29 mouse cellular contexts compared by ENCODE assay signal in genomic region chr16:4945415-4945814, GRCm38 (mm10). TPM values are rescaled to one million over a fixed set of nuclear protein-coding genes. Genes with fewer than 3 reads are reported as not detected.
DNase-seq lines count a peak whose midpoint lies in the region; ATAC-seq and TF ChIP-seq lines count a peak whose summit lies in the region.
"Had no signal": no experiment of that assay in that cellular context is flagged by ENCODE, and none has a peak within 500 bp of the region (broad histone marks: within the 10 kb centered on the region; RNA-seq: fewer than 3 reads in every experiment).

No protein-coding gene starts in this region.

- H3K4me1 ChIP-seq in liver, adult 2 months (ENCODE audit: control insufficient read depth, insufficient read depth, low read length): peaks cover 15% of the 10 kb centered on the region
- 0 out of 2 replicates have a peak, but pooled peaks cover 2% of the 10 kb centered on the region for H3K4me1 ChIP-seq in liver, embryonic 11.5 days (replicated peaks; ENCODE audit: control insufficient read depth, insufficient read depth, low read length)
- H3K4me1 ChIP-seq in liver, embryonic 16.5 days (ENCODE audit: control insufficient read depth, low read depth, low read length): no peaks in the 10 kb centered on the region; the same call in 1 of the 2 replicates
- peaks cover 12% of the 10 kb centered on the region for H3K4me1 ChIP-seq in liver, postnatal 0 days (ENCODE audit: insufficient read depth)
- 0 out of 2 replicates have a peak, but pooled peaks cover 2% of the 10 kb centered on the region for H3K4me1 ChIP-seq in hindbrain, embryonic 14.5 days (replicated peaks; ENCODE audit: control insufficient read depth, insufficient read depth, low read length)

- TF ChIP-seq CTCF in liver, adult 2 months (IDR thresholded peaks at IDR 0.05; ENCODE audit: low read depth, low read length): peak; percentile 65
- TF ChIP-seq CTCF in liver, postnatal 0 days (IDR thresholded peaks at IDR 0.05; ENCODE audit: low read depth): peak; percentile 37

- 21% methylated on average over 4 of the region's 4 CpGs for WGBS in liver, adult 2 months
- 72% methylated on average over 4 of the region's 4 CpGs for WGBS in liver, embryonic 11.5 days
- 56% methylated on average over 4 of the region's 4 CpGs for WGBS in liver, embryonic 16.5 days (ENCODE audit: insufficient replicate concordance)
- WGBS in liver, postnatal 0 days (ENCODE audit: insufficient replicate concordance): 47% methylated on average over 4 of the region's 4 CpGs
- 88% methylated on average over 4 of the region's 4 CpGs for WGBS in hindbrain, embryonic 14.5 days

- H3K9ac ChIP-seq in liver, adult 2 months (ENCODE audit: low read depth, low read length): no peak overlapping the region
- no peak overlapping the region for H3K9ac ChIP-seq in liver, embryonic 11.5 days (ENCODE audit: low read depth, low read length)
- H3K9ac ChIP-seq in liver, embryonic 16.5 days (ENCODE audit: low read depth, low read length): no peak overlapping the region
- H3K9ac ChIP-seq in liver, postnatal 0 days (replicated peaks): no peak overlapping the region
- no peak overlapping the region for H3K9ac ChIP-seq in hindbrain, embryonic 14.5 days
- H3K9ac ChIP-seq: embryonic facial prominence, embryonic 13.5 days; embryonic facial prominence, embryonic 15.5 days; forebrain, embryonic 12.5 days had no signal

- H3K27me3 ChIP-seq in liver, adult 2 months (ENCODE audit: control insufficient read depth, insufficient read depth, low read length): no peaks in the 10 kb centered on the region
- no peaks in the 10 kb centered on the region for H3K27me3 ChIP-seq in liver, embryonic 11.5 days (replicated peaks; ENCODE audit: control insufficient read depth, insufficient read depth, low read length)
- H3K27me3 ChIP-seq in liver, embryonic 16.5 days (ENCODE audit: control insufficient read depth, insufficient read depth, low read depth, low read length): no peaks in the 10 kb centered on the region
- H3K27me3 ChIP-seq in liver, postnatal 0 days (ENCODE audit: insufficient read depth, low read length): no peaks in the 10 kb centered on the region
- no peaks in the 10 kb centered on the region for H3K27me3 ChIP-seq in hindbrain, embryonic 14.5 days (ENCODE audit: control insufficient read depth, insufficient read depth, low read length)
- H3K27me3 ChIP-seq: embryonic facial prominence, embryonic 13.5 days; embryonic facial prominence, embryonic 15.5 days; forebrain, embryonic 12.5 days had no signal

- H3K9me3 ChIP-seq in liver, embryonic 11.5 days (ENCODE audit: control insufficient read depth, low read length): no peaks in the 10 kb centered on the region
- no peaks in the 10 kb centered on the region for H3K9me3 ChIP-seq in liver, embryonic 16.5 days (replicated peaks; ENCODE audit: control insufficient read depth, low read length)
- no peaks in the 10 kb centered on the region for H3K9me3 ChIP-seq in liver, postnatal 0 days (ENCODE audit: low read length)
- no peaks in the 10 kb centered on the region for H3K9me3 ChIP-seq in hindbrain, embryonic 14.5 days (ENCODE audit: control insufficient read depth, low read length)
- H3K9me3 ChIP-seq: embryonic facial prominence, embryonic 13.5 days; embryonic facial prominence, embryonic 15.5 days; forebrain, embryonic 10.5 days; forebrain, embryonic 12.5 days had no signal

- H3K4me3 ChIP-seq in liver, adult 2 months (ENCODE audit: insufficient read depth, low read depth, low read length): no peak overlapping the region
- H3K4me3 ChIP-seq in liver, embryonic 11.5 days (ENCODE audit: low read depth, low read length): no peak overlapping the region
- H3K4me3 ChIP-seq in liver, embryonic 16.5 days (ENCODE audit: low read depth, low read length): no peak overlapping the region
- no peak overlapping the region for H3K4me3 ChIP-seq in liver, postnatal 0 days (ENCODE audit: low read depth, low read length)
- H3K4me3 ChIP-seq in hindbrain, embryonic 14.5 days (replicated peaks; ENCODE audit: low read length): no peak overlapping the region
- H3K4me3 ChIP-seq: embryonic facial prominence, embryonic 13.5 days; embryonic facial prominence, embryonic 15.5 days; erythroblast, embryonic 14.5 days; forebrain, embryonic 10.5 days; forebrain, embryonic 12.5 days had no signal

- no peak overlapping the region for H3K4me2 ChIP-seq in liver, embryonic 11.5 days
- H3K4me2 ChIP-seq in liver, embryonic 16.5 days (ENCODE audit: low read depth, low read length): no peak overlapping the region
- no peak overlapping the region for H3K4me2 ChIP-seq in liver, postnatal 0 days (ENCODE audit: low read depth, low read length)
- H3K4me2 ChIP-seq in hindbrain, embryonic 14.5 days (replicated peaks): no peak overlapping the region
- H3K4me2 ChIP-seq: embryonic facial prominence, embryonic 13.5 days; embryonic facial prominence, embryonic 15.5 days; forebrain, embryonic 12.5 days had no signal

- no peak for TF ChIP-seq POLR2A in liver, adult 2 months (IDR thresholded peaks at IDR 0.05; ENCODE audit: extremely low read depth, insufficient read depth, low read length)

- TF ChIP-seq EP300 in liver, postnatal 0 days (IDR thresholded peaks at IDR 0.05; ENCODE audit: low read depth): no peak

- H3K79me2 ChIP-seq in liver, adult 2 months (ENCODE audit: control insufficient read depth, insufficient read depth, low read length): no peaks in the 10 kb centered on the region

- no peak for ATAC-seq in liver, embryonic 11.5 days (replicated peaks; ENCODE audit: low FRiP score)
- peak; percentile 59 for ATAC-seq in liver, embryonic 16.5 days (ENCODE audit: low read depth)
- peak; percentile 64 for ATAC-seq in liver, postnatal 0 days
- ATAC-seq in hindbrain, embryonic 14.5 days (ENCODE audit: low FRiP score): no peak
- no peak for ATAC-seq in frontal cortex, adult (ENCODE audit: low TSS enrichment)
- ATAC-seq: forebrain, embryonic 14.5 days; forebrain, embryonic 16.5 days had no signal

- peaks cover 6% of the 10 kb centered on the region for H3K36me3 ChIP-seq in liver, adult 2 months (ENCODE audit: control insufficient read depth, insufficient read depth, low read length)
- H3K36me3 ChIP-seq in liver, embryonic 11.5 days (ENCODE audit: control insufficient read depth, insufficient read depth, low read length): peaks cover 52% of the 10 kb centered on the region
- H3K36me3 ChIP-seq in liver, embryonic 16.5 days (ENCODE audit: control insufficient read depth, insufficient read depth): peaks cover 26% of the 10 kb centered on the region
- H3K36me3 ChIP-seq in liver, postnatal 0 days (replicated peaks; ENCODE audit: insufficient read depth, low read length): peaks cover 52% of the 10 kb centered on the region
- H3K36me3 ChIP-seq in hindbrain, embryonic 14.5 days (replicated peaks; ENCODE audit: control insufficient read depth, insufficient read depth): peaks cover 92% of the 10 kb centered on the region

- peak overlapping the region; percentile 34; the same call in 1 of the 2 replicates for H3K27ac ChIP-seq in liver, adult 2 months (replicated peaks; ENCODE audit: insufficient read depth, low read depth, low read length)
- H3K27ac ChIP-seq in liver, embryonic 11.5 days (ENCODE audit: low read depth, low read length): no peak overlapping the region
- 0 out of 2 replicates have a peak overlapping the region, but pooled peaks have one; percentile 20 for H3K27ac ChIP-seq in liver, embryonic 16.5 days (ENCODE audit: low read length)
- H3K27ac ChIP-seq in liver, postnatal 0 days (ENCODE audit: low read depth): no peak overlapping the region
- no peak overlapping the region for H3K27ac ChIP-seq in hindbrain, embryonic 14.5 days
- H3K27ac ChIP-seq: embryonic facial prominence, embryonic 13.5 days; embryonic facial prominence, embryonic 15.5 days; forebrain, embryonic 10.5 days; forebrain, embryonic 12.5 days had no signal

- DNase-seq in liver, adult 2 months (ENCODE audit: extremely low read depth, low read depth, low spot score): peak; percentile 89
- DNase-seq in liver, embryonic 11.5 days (ENCODE audit: low spot score): no peak
- no peak for DNase-seq in liver
- DNase-seq in liver, postnatal 0 days: peak; percentile 33
- no peak for DNase-seq in hindbrain, embryonic 14.5 days (ENCODE audit: low spot score)
- DNase-seq: adrenal gland, adult 8-10 months; adrenal gland, postnatal 25 days; cerebellum, adult 11 months; cerebellum, adult 18-20 months; cerebellum, adult 8-10 months; cerebellum, adult 9-11 months; cerebellum, postnatal 14 days; cerebellum, postnatal 36 days; embryo, embryonic 11 days had no signal

RNA-seq across cellular contexts. Expression of gene Nudt16l1, which starts 6.9 kb away (rescaled TPM):
- 12.2 and 16.2 TPM in 2 replicates for total RNA-seq in liver, adult 2 months (2014; rRNA removed)
- polyA plus RNA-seq in liver, adult 2 months (2012; rRNA removed): 53.5 and 57.0 TPM in 2 replicates
- polyA plus RNA-seq in liver, embryonic 11.5 days (2014; fragmentation: Nextera tagmentation; extraction: Ambion mirVana): 102 and 103 TPM in 2 replicates
- 47.8 and 49.1 TPM in 2 replicates for polyA plus RNA-seq in liver, embryonic 16.5 days (2015; fragmentation: Nextera tagmentation; extraction: Ambion mirVana)
- polyA plus RNA-seq in liver, postnatal 0 days (2015; fragmentation: Nextera tagmentation; extraction: Ambion mirVana): 38.9 and 40.2 TPM in 2 replicates
- polyA plus RNA-seq in hindbrain, embryonic 14.5 days (2014; fragmentation: Nextera tagmentation; extraction: Ambion mirVana): 122 and 133 TPM in 2 replicates

RNA-seq across cellular contexts. Expression of gene Anks3, which starts 18.6 kb away (rescaled TPM):
- total RNA-seq in liver, adult 2 months (2014; rRNA removed): 11.3 and 14.2 TPM in 2 replicates
- polyA plus RNA-seq in liver, adult 2 months (2012; rRNA removed): 16.8 and 22.3 TPM in 2 replicates
- 28.1 and 30.0 TPM in 2 replicates for polyA plus RNA-seq in liver, embryonic 11.5 days (2014; fragmentation: Nextera tagmentation; extraction: Ambion mirVana)
- 16.5 and 16.7 TPM in 2 replicates for polyA plus RNA-seq in liver, embryonic 16.5 days (2015; fragmentation: Nextera tagmentation; extraction: Ambion mirVana)
- polyA plus RNA-seq in liver, postnatal 0 days (2015; fragmentation: Nextera tagmentation; extraction: Ambion mirVana): 10.5 and 13.0 TPM in 2 replicates
- polyA plus RNA-seq in hindbrain, embryonic 14.5 days (2014; fragmentation: Nextera tagmentation; extraction: Ambion mirVana): 55.9 and 58.5 TPM in 2 replicates

RNA-seq across cellular contexts. Expression of gene Sept12, which starts 52.2 kb away (rescaled TPM):
- not detected in 2 replicates for total RNA-seq in liver, adult 2 months (2014; rRNA removed)
- polyA plus RNA-seq in liver, adult 2 months (2012; rRNA removed): not detected in 2 replicates
- not detected in 2 replicates for polyA plus RNA-seq in liver, embryonic 11.5 days (2014; fragmentation: Nextera tagmentation; extraction: Ambion mirVana)
- polyA plus RNA-seq in liver, embryonic 16.5 days (2015; fragmentation: Nextera tagmentation; extraction: Ambion mirVana): not detected in 2 replicates
- not detected in 2 replicates for polyA plus RNA-seq in liver, postnatal 0 days (2015; fragmentation: Nextera tagmentation; extraction: Ambion mirVana)
- polyA plus RNA-seq in hindbrain, embryonic 14.5 days (2014; fragmentation: Nextera tagmentation; extraction: Ambion mirVana): not detected in 2 replicates
- total RNA-seq: adrenal gland, adult 18-20 months; adrenal gland, adult 8-10 months; adrenal gland, postnatal 25 days; common myeloid progenitor, adult 5-6 weeks; MEL had no signal
- polyA plus RNA-seq: brain, embryonic 14.5 days; C2C12; embryonic facial prominence, embryonic 11.5 days; embryonic facial prominence, embryonic 13.5 days; embryonic facial prominence, embryonic 15.5 days; erythroblast, embryonic 14.5 days; forebrain, embryonic 10.5 days; forebrain, embryonic 12.5 days; forebrain, embryonic 14.5 days; forebrain, embryonic 16.5 days had no signal

RNA-seq across cellular contexts. Expression of gene Mgrn1, which starts 59.4 kb away (rescaled TPM):
- 28.2 and 42.8 TPM in 2 replicates for total RNA-seq in liver, adult 2 months (2014; rRNA removed)
- 59.0 and 71.0 TPM in 2 replicates for polyA plus RNA-seq in liver, adult 2 months (2012; rRNA removed)
- polyA plus RNA-seq in liver, embryonic 11.5 days (2014; fragmentation: Nextera tagmentation; extraction: Ambion mirVana): 50.5 and 52.5 TPM in 2 replicates
- polyA plus RNA-seq in liver, embryonic 16.5 days (2015; fragmentation: Nextera tagmentation; extraction: Ambion mirVana): 28.2 and 30.4 TPM in 2 replicates
- polyA plus RNA-seq in liver, postnatal 0 days (2015; fragmentation: Nextera tagmentation; extraction: Ambion mirVana): 34.8 and 36.7 TPM in 2 replicates
- polyA plus RNA-seq in hindbrain, embryonic 14.5 days (2014; fragmentation: Nextera tagmentation; extraction: Ambion mirVana): 119 and 122 TPM in 2 replicates

Comparison
In these comparisons a context has a peak if more than half of its experiments do, and no peak if none do; other contexts are left out.
1. DNase-seq: peak in liver, adult 2 months (single experiment) and liver, postnatal 0 days (single experiment); none in liver, embryonic 11.5 days (single experiment), liver (single experiment) and hindbrain, embryonic 14.5 days (single experiment).
2. H3K27ac ChIP-seq: peak in liver, adult 2 months (single experiment) and liver, embryonic 16.5 days (single experiment); none in liver, embryonic 11.5 days (single experiment), liver, postnatal 0 days (single experiment) and hindbrain, embryonic 14.5 days (single experiment).
3. ATAC-seq: peak in liver, embryonic 16.5 days (single experiment) and liver, postnatal 0 days (single experiment); none in liver, embryonic 11.5 days (single experiment), hindbrain, embryonic 14.5 days (single experiment) and frontal cortex, adult (single experiment).